Mouse (Mus musculus) CD4-positive naive resting alpha-beta T cell, adult 76 days (primary cell): ENCODE data around the gene Dclk1. TPM values are rescaled to one million over a fixed set of nuclear protein-coding genes. Genes with fewer than 3 reads are reported as not detected.

ENCODE experiments used
- total RNA-seq: library from RNA; stranded (reverse); gene quantifications from one replicate; pipeline ENCODE4 v1.2.4, GENCODE M21; 2023

The Dclk1 gene
- 0.12 TPM for total RNA-seq

DNA sequence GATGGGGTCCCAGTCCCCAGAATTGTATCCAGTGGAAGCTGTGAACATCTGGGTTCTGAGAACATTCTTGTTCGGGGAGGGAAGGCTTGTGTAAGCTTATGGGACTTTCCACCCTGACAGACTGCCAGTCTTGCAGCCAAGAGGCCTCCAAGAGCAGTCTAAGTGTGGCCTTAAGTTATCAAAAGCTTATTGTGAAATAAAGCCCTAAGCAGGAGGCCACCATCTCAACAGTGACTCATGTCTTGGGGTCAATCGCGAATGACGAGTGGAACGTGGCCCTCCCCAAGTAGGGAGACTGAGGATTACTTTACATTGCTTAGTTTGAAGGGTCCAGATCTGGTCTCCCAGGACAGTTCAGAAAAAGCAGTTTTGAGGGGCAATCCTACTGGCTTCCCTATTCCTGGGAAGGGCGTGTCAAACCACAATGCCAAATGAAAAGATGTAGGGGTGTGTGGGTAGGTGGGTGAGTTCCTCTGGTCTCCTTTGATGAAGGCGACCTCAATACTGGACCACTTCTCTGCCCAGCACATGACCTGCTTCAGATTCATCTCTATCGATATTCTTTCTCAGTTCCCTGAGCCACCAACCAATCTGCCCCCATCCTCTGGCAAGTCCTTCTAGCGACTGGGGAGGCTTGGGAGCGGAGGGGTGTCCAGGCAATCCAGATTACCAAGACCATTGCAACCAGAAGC is at the start of gene Dclk1:
Gene Dclk1 (plus strand): TSS at position 635 of the 692 bp plus-strand sequence.

DNA sequence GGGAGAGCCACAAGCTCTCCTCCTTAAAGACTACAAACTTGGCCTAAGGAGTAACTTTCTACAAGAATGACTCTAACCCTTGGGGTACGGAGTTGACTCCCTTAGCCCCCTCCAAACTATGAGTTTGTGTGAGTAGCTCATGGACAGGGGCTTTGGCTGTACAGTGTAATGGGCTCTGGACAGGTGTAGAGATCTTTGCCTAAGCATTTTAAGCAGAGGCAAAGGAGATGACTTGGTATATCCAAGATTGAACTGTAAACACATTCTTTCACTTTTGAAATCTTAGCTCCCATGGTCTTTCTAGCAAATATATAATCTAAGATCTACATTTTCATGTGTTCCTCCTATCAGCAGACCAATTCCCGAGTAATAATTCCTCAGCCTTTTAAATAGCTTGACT is 229.9 kb downstream of the Dclk1 start, which contains the start of gene Gm21954:
Gene Gm21954 (minus strand): TSS at position 101 of the 400 bp plus-strand sequence.

Other genes with a start within 250 kb of the Dclk1 start
- not detected for gene Ccna1, start 186.9 kb upstream of the Dclk1 start, total RNA-seq
- 15.0 TPM for gene Spg20, start 130.3 kb upstream of the Dclk1 start, total RNA-seq
- 0.18 TPM for gene Ccdc169, start 105.0 kb upstream of the Dclk1 start, total RNA-seq
- gene Sohlh2, start 60.3 kb upstream of the Dclk1 start, total RNA-seq: not detected
- not detected for gene Gm21954, start 229.8 kb downstream of the Dclk1 start, total RNA-seq